Mouse (Mus musculus) intestine, embryonic 15.5 days (tissue): ENCODE data around the gene Tanc1. TPM values are rescaled to one million over a fixed set of nuclear protein-coding genes. Genes with fewer than 3 reads are reported as not detected.
"Not testable (repeated sequence)": the region's sequence is repeated elsewhere in the genome, so short reads cannot be mapped to it uniquely, and the experiment has no call there.

Experiments used
- ATAC-seq: fragments of 200-750 bp; cut with Nextera tagmentation; 2 replicates; pipeline ENCODE4 v1.8.0; 2017; ENCODE audit warnings: moderate TSS enrichment, moderate library complexity
- H3K27ac ChIP-seq: fragments of 300-500 bp; sonication (generic); 2 replicates; pipeline ENCODE4 v1.5.1; 2015; ENCODE audit warnings: mild to moderate bottlenecking, inconsistent platforms
- H3K27me3 ChIP-seq: fragments of 300-500 bp; sonication (generic); replicated peaks from 2 replicates; pipeline ENCODE4 v1.6.1; 2015; ENCODE audit warnings: inconsistent platforms
- H3K36me3 ChIP-seq: fragments of 300-500 bp; sonication (generic); 2 replicates; pipeline ENCODE4 v1.6.1; 2015; ENCODE audit warnings: inconsistent platforms
- H3K4me1 ChIP-seq: fragments of 300-500 bp; sonication (generic); replicated peaks from 2 replicates; pipeline ENCODE4 v1.6.1; 2015; ENCODE audit warnings: inconsistent platforms
- H3K4me2 ChIP-seq: fragments of 300-500 bp; sonication (generic); replicated peaks from 2 replicates; pipeline ENCODE4 v1.6.1; 2015; ENCODE audit warnings: mild to moderate bottlenecking, inconsistent platforms
- H3K4me3 ChIP-seq: fragments of 300-500 bp; sonication (generic); replicated peaks from 2 replicates; pipeline ENCODE4 v1.5.1; 2015; ENCODE audit warnings: inconsistent platforms
- H3K9ac ChIP-seq: fragments of 300-500 bp; sonication (generic); 2 replicates; pipeline ENCODE4 v1.6.1; 2015; ENCODE audit warnings: inconsistent platforms
- H3K9me3 ChIP-seq: fragments of 300-500 bp; sonication (generic); 2 replicates; pipeline ENCODE4 v1.6.1; 2016; ENCODE audit warnings: inconsistent platforms
- WGBS: fragments of 180-500 bp; shearing (Covaris S2); methylation state at CpG from one replicate; pipeline ENCODE4 v1.1.7; 2015; 5-methylcytosine and 5-hydroxymethylcytosine counted together
- polyA plus RNA-seq: library from polyadenylated mRNA; unstranded; fragments of >200 nt; fragmentation: Nextera tagmentation; extraction: Ambion mirVana; gene quantifications from 2 replicates; pipeline ENCODE4 v1.2.1, GENCODE M21; 2015

Tanc1 gene
- polyA plus RNA-seq = 19.8 and 24.1 TPM in 2 replicates

GRCm38 (mm10) chr2:59611831-59612732 is at the start of gene Tanc1:
Tanc1 (plus strand) TSS chr2:59612042.
- H3K4me3 ChIP-seq = peak within 1 kb of the TSS; percentile 97
- peak within 1 kb of the TSS; percentile 87 for H3K4me2 ChIP-seq
- peaks cover 30% of the 10 kb centered on the region for H3K4me1 ChIP-seq
- no peaks in the 10 kb centered on the region for H3K9me3 ChIP-seq
- no peaks in the 10 kb centered on the region for H3K27me3 ChIP-seq
- under 1% methylated on average over 97 of the region's 99 CpGs for WGBS
- peak within 1 kb of the TSS; percentile 96 for H3K9ac ChIP-seq
- ATAC-seq = peak; percentile 97
- H3K36me3 ChIP-seq = no peaks in the 10 kb centered on the region
- peak within 1 kb of the TSS; percentile 96 for H3K27ac ChIP-seq

- Histone ChIP-seq H3K4me3 (no peak overlapping the region), H3K9me3 (no peaks in the 10 kb centered on the region), H3K4me1 (0 out of 2 replicates have a peak, but pooled peaks cover 3% of the 10 kb centered on the region), H3K27me3 (no peaks in the 10 kb centered on the region), H3K4me2 (no peak overlapping the region), H3K9ac (no peak overlapping the region), H3K27ac (no peak overlapping the region), H3K36me3 (no peaks in the 10 kb centered on the region)
- WGBS = 66% methylated on average over 4 of the region's 4 CpGs
- no peak for ATAC-seq
Measured at GRCm38 (mm10) chr2:59562215-59562614, 49.6 kb upstream of the Tanc1 start.

- Histone ChIP-seq H3K9ac (no peak overlapping the region), H3K4me1 (0 out of 2 replicates have a peak, but pooled peaks cover 3% of the 10 kb centered on the region), H3K9me3 (no peaks in the 10 kb centered on the region), H3K27ac (no peak overlapping the region), H3K36me3 (no peaks in the 10 kb centered on the region), H3K4me3 (no peak overlapping the region), H3K27me3 (no peaks in the 10 kb centered on the region), H3K4me2 (no peak overlapping the region)
- ATAC-seq = no peak
- WGBS = 30% methylated on average over 5 of the region's 5 CpGs
Measured at GRCm38 (mm10) chr2:59562696-59563095, 49.1 kb upstream of the Tanc1 start.

- not testable (repeated sequence) for H3K4me2 ChIP-seq, H3K27ac ChIP-seq, H3K27me3 ChIP-seq, H3K9me3 ChIP-seq, H3K4me1 ChIP-seq, H3K9ac ChIP-seq, H3K4me3 ChIP-seq, H3K36me3 ChIP-seq
- 94% methylated on average over 3 of the region's 10 CpGs for WGBS
- ATAC-seq = peak; percentile 36; the same call in 1 of the 2 replicates
Measured at GRCm38 (mm10) chr2:59564029-59564611, 47.7 kb upstream of the Tanc1 start.

- no peak for ATAC-seq
- no peak overlapping the region for H3K4me2 ChIP-seq
Measured at GRCm38 (mm10) chr2:59564947-59565346, 46.9 kb upstream of the Tanc1 start.

GRCm38 (mm10) chr2:59580939-59581338 is 30.9 kb upstream of the Tanc1 start:
- no peak overlapping the region for H3K27ac ChIP-seq
- no peak for ATAC-seq

More at GRCm38 (mm10) chr2:59564947-59565346, 46.9 kb upstream of the Tanc1 start:
- Histone ChIP-seq H3K4me3 (no peak overlapping the region), H3K9ac (no peak overlapping the region), H3K4me1 (0 out of 2 replicates have a peak, but pooled peaks cover 3% of the 10 kb centered on the region), H3K27ac (no peak overlapping the region), H3K27me3 (no peaks in the 10 kb centered on the region), H3K36me3 (no peaks in the 10 kb centered on the region), H3K9me3 (0 out of 2 replicates have a peak, but pooled peaks cover 2% of the 10 kb centered on the region)
- WGBS = 78% methylated on average over 4 of the region's 4 CpGs

GRCm38 (mm10) chr2:59583961-59584360 is 27.9 kb upstream of the Tanc1 start:
- Histone ChIP-seq H3K4me3 (no peak overlapping the region), H3K27me3 (no peaks in the 10 kb centered on the region), H3K36me3 (no peaks in the 10 kb centered on the region), H3K4me2 (no peak overlapping the region), H3K9me3 (no peaks in the 10 kb centered on the region), H3K27ac (no peak overlapping the region), H3K9ac (no peak overlapping the region), H3K4me1 (no peaks in the 10 kb centered on the region)
- 76% methylated on average over 6 of the region's 6 CpGs for WGBS
- no peak for ATAC-seq

More at GRCm38 (mm10) chr2:59580939-59581338, 30.9 kb upstream of the Tanc1 start:
- H3K27me3 ChIP-seq = no peaks in the 10 kb centered on the region
- no peaks in the 10 kb centered on the region for H3K36me3 ChIP-seq
- H3K9ac ChIP-seq = no peak overlapping the region
- no peaks in the 10 kb centered on the region for H3K4me1 ChIP-seq
- 25% methylated on average over 7 of the region's 7 CpGs for WGBS
- H3K4me3 ChIP-seq = no peak overlapping the region
- H3K4me2 ChIP-seq = no peak overlapping the region
- H3K9me3 ChIP-seq = no peaks in the 10 kb centered on the region

GRCm38 (mm10) chr2:59587387-59588095 is 24.3 kb upstream of the Tanc1 start:
- Histone ChIP-seq H3K4me2 (no peak overlapping the region), H3K4me3 (no peak overlapping the region), H3K36me3 (no peaks in the 10 kb centered on the region), H3K9me3 (no peaks in the 10 kb centered on the region), H3K9ac (no peak overlapping the region), H3K27ac (no peak overlapping the region), H3K4me1 (no peaks in the 10 kb centered on the region), H3K27me3 (no peaks in the 10 kb centered on the region)
- WGBS = 82% methylated on average over 10 of the region's 10 CpGs
- no peak for ATAC-seq

GRCm38 (mm10) chr2:59588096-59588405 is 23.8 kb upstream of the Tanc1 start:
- Histone ChIP-seq H3K27ac (no peak overlapping the region), H3K9ac (no peak overlapping the region), H3K4me2 (no peak overlapping the region), H3K4me3 (no peak overlapping the region), H3K36me3 (no peaks in the 10 kb centered on the region), H3K27me3 (no peaks in the 10 kb centered on the region), H3K4me1 (no peaks in the 10 kb centered on the region), H3K9me3 (no peaks in the 10 kb centered on the region)
- WGBS = 80% methylated on average over 3 of the region's 3 CpGs
- ATAC-seq = no peak

GRCm38 (mm10) chr2:59593341-59593902 is 18.4 kb upstream of the Tanc1 start:
- H3K27ac ChIP-seq = no peak overlapping the region
- no peaks in the 10 kb centered on the region for H3K9me3 ChIP-seq
- no peaks in the 10 kb centered on the region for H3K36me3 ChIP-seq
- no peaks in the 10 kb centered on the region for H3K27me3 ChIP-seq
- no peaks in the 10 kb centered on the region; the same call in 1 of the 2 replicates for H3K4me1 ChIP-seq
- no peak overlapping the region for H3K9ac ChIP-seq
- no peak overlapping the region for H3K4me3 ChIP-seq
- ATAC-seq = no peak
- 0 out of 2 replicates have a peak overlapping the region, but pooled peaks have one; percentile 9 for H3K4me2 ChIP-seq
- WGBS = 40% methylated on average over 7 of the region's 7 CpGs

- Histone ChIP-seq H3K9me3 (no peaks in the 10 kb centered on the region), H3K9ac (no peak overlapping the region), H3K4me2 (no peak overlapping the region), H3K27me3 (no peaks in the 10 kb centered on the region), H3K36me3 (no peaks in the 10 kb centered on the region), H3K4me1 (peaks cover 3% of the 10 kb centered on the region; the same call in 1 of the 2 replicates), H3K27ac (no peak overlapping the region), H3K4me3 (no peak overlapping the region)
- no peak for ATAC-seq
- WGBS = 51% methylated on average over 6 of the region's 6 CpGs
Measured at GRCm38 (mm10) chr2:59594095-59594494, 17.7 kb upstream of the Tanc1 start.

GRCm38 (mm10) chr2:59596545-59596944 is 15.3 kb upstream of the Tanc1 start:
- H3K4me2 ChIP-seq = no peak overlapping the region
- peaks cover 13% of the 10 kb centered on the region for H3K4me1 ChIP-seq
- H3K9ac ChIP-seq = no peak overlapping the region
- H3K9me3 ChIP-seq = no peaks in the 10 kb centered on the region
- ATAC-seq = no peak
- 71% methylated on average over 8 of the region's 8 CpGs for WGBS
- no peak overlapping the region for H3K4me3 ChIP-seq
- no peak overlapping the region for H3K27ac ChIP-seq
- H3K27me3 ChIP-seq = no peaks in the 10 kb centered on the region
- no peaks in the 10 kb centered on the region for H3K36me3 ChIP-seq
